8 mouse cellular contexts compared by ENCODE assay signal in genomic region chr6:86524879-86525645, GRCm38 (mm10). TPM values are rescaled to one million over a fixed set of nuclear protein-coding genes. Genes with fewer than 3 reads are reported as not detected.
DNase-seq lines count a peak whose midpoint lies in the region; ATAC-seq and TF ChIP-seq lines count a peak whose summit lies in the region.

No protein-coding gene starts in this region.

- H3K4me3 ChIP-seq in heart, embryonic 14.5 days (ENCODE audit: control insufficient read depth in 1 of 2, insufficient read depth in 1 of 2, low read depth in 1 of 2, low read length in 2 of 2) = peak overlapping the region; percentile 72 to 95
- peak overlapping the region; percentile 99 for H3K4me3 ChIP-seq in lung, embryonic 14.5 days (ENCODE audit: low read depth, low read length)

- no peaks in the 10 kb centered on the region for H3K9me3 ChIP-seq in heart, embryonic 14.5 days (ENCODE audit: control insufficient read depth, low read length)
- no peaks in the 10 kb centered on the region for H3K9me3 ChIP-seq in lung, embryonic 14.5 days (ENCODE audit: low read depth, low read length)

- peak overlapping the region; percentile 97 to 99 for H3K27ac ChIP-seq in heart, embryonic 14.5 days (replicated peaks in 1 of 2; ENCODE audit: control insufficient read depth in 1 of 2, insufficient read depth in 1 of 2, low read depth in 2 of 2, low read length in 2 of 2)
- H3K27ac ChIP-seq in lung, embryonic 14.5 days (ENCODE audit: low read depth) = peak overlapping the region; percentile 100

- peak overlapping the region; percentile 99 for H3K9ac ChIP-seq in heart, embryonic 14.5 days (ENCODE audit: low read length)
- peak overlapping the region; percentile 99 for H3K9ac ChIP-seq in lung, embryonic 14.5 days

- under 1% methylated on average over 51 of the region's 51 CpGs for WGBS in heart, embryonic 14.5 days
- WGBS in lung, embryonic 14.5 days = under 1% methylated on average over 51 of the region's 51 CpGs

- no peaks in the 10 kb centered on the region for H3K27me3 ChIP-seq in heart, embryonic 14.5 days (ENCODE audit: control insufficient read depth, insufficient read depth, low read length)
- H3K27me3 ChIP-seq in lung, embryonic 14.5 days (ENCODE audit: insufficient read depth, low read length) = no peaks in the 10 kb centered on the region

- peak; percentile 79 for ATAC-seq in erythroblast, adult 5-6 weeks (replicated peaks; ENCODE audit: low FRiP score, poor library complexity, severe bottlenecking)
- ATAC-seq in heart, embryonic 14.5 days (ENCODE audit: insufficient number of reproducible peaks, insufficient read depth, low FRiP score, low read depth) = peak; percentile 13; the same call in 1 of the 2 replicates
- ATAC-seq in lung, embryonic 14.5 days (ENCODE audit: insufficient read depth) = peak; percentile 19
- ATAC-seq in neutrophil, adult 5-6 weeks (ENCODE audit: extremely low read depth, insufficient number of reproducible peaks, low FRiP score, poor library complexity, severe bottlenecking) = 0 out of 2 replicates have a peak, but pooled peaks have one; percentile 26

- peaks cover 39% of the 10 kb centered on the region for H3K36me3 ChIP-seq in heart, embryonic 14.5 days (ENCODE audit: control insufficient read depth, insufficient read depth, low read length)
- H3K36me3 ChIP-seq in lung, embryonic 14.5 days (ENCODE audit: insufficient read depth) = peaks cover 26% of the 10 kb centered on the region

- no peak for TF ChIP-seq CTCF in lung, embryonic 14.5 days (IDR thresholded peaks at IDR 0.05; ENCODE audit: low read depth)

- peak overlapping the region; percentile 93 for H3K4me2 ChIP-seq in heart, embryonic 14.5 days (ENCODE audit: low read length)
- peak overlapping the region; percentile 82 for H3K4me2 ChIP-seq in lung, embryonic 14.5 days

- peak; percentile 62 for DNase-seq in 3T3-L1 (ENCODE audit: low read depth, low spot score)
- DNase-seq in adrenal gland, postnatal 25 days = peak; percentile 39
- DNase-seq in kidney, postnatal 4 days = peak; percentile 60 to 71
- DNase-seq in lung, embryonic 14.5 days = peak; percentile 47
- peak; percentile 31 to 45 for DNase-seq in thymus, postnatal 10 days (ENCODE audit: low spot score in 2 of 2)

- peaks cover 5 to 25% of the 10 kb centered on the region in 2 experiments; a peak in 3 of 4 replicates for H3K4me1 ChIP-seq in heart, embryonic 14.5 days (ENCODE audit: control insufficient read depth in 2 of 2, insufficient read depth in 2 of 2, low read length in 2 of 2)
- H3K4me1 ChIP-seq in lung, embryonic 14.5 days (ENCODE audit: insufficient read depth) = peaks cover 10% of the 10 kb centered on the region; the same call in 1 of the 2 replicates

RNA-seq across cellular contexts. Expression of gene Pcbp1, which starts 1.1 kb away (rescaled TPM):
- 296 and 313 TPM in 2 replicates for total RNA-seq in adrenal gland, postnatal 25 days (2021)
- total RNA-seq in erythroblast, adult 5-6 weeks (2015; ENCODE audit: low replicate concordance) = 83.2 and 88.2 TPM in 2 replicates
- 20.1 and 35.3 TPM in 2 replicates for total RNA-seq in erythroblast, adult 5-6 weeks (2017; ENCODE audit: low replicate concordance)
- 297 and 312 TPM in 2 replicates for polyA plus RNA-seq in heart, embryonic 14.5 days (2014; fragmentation: Nextera tagmentation; extraction: Ambion mirVana)
- polyA plus RNA-seq in lung, embryonic 14.5 days (2014; fragmentation: Nextera tagmentation; extraction: Ambion mirVana) = 552 and 588 TPM in 2 replicates
- 35.6 and 38.3 TPM in 2 replicates for total RNA-seq in neutrophil, adult 5-6 weeks (2017)

Comparison
In these comparisons a context has a peak if more than half of its experiments do, and no peak if none do; other contexts are left out.
1. Peak in every context shown above with its lines: DNase-seq, ATAC-seq, H3K4me3 ChIP-seq and H3K27ac ChIP-seq.
2. ATAC-seq: peak in every context shown above with its lines; median percentile 79 in erythroblast, adult 5-6 weeks; 26 in neutrophil, adult 5-6 weeks; 19 in lung, embryonic 14.5 days; 13 in heart, embryonic 14.5 days.